Comparison of ENCODE assay signal across 8 mouse cellular contexts in the genomic region with DNA sequence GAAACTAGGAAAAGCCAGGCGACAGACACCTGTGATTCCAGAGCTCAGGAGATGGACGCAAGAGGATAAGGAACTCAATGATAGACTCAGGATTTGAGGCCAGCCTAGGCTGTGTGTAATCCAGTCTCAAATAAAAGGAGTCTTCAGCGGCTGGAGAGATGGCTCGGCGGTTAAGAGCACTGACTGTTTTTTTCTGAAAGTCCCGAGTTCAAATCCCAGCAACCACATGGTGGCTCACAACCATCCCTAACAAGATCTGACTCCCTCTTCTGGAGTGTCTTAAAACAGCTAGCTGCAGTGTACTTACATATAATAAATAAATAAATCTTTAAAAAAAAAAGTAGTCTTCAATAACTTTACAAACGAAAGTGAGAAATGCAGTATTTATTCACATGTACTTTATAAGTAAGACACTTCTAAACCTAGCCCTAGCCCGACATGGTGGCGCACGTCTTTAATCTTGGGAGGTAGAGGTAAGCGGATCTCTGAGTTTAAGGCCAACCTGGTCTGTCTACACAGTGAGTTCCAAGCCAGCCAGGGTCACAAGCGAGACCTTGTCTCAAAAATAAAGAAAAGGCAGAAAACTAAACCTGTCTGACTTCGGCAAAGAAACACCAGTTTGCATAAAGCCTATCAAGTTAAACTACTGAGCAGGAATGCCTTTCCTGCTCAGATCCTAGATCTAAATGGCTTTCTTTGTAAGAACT. TPM values are rescaled to one million over a fixed set of nuclear protein-coding genes. Genes with fewer than 3 reads are reported as not detected.
DNase-seq lines count a peak whose midpoint lies in the region; ATAC-seq and TF ChIP-seq lines count a peak whose summit lies in the region.

No protein-coding gene starts in this region.

- H3K27me3 ChIP-seq in cerebellum, adult 2 months (ENCODE audit: control insufficient read depth, insufficient read depth, low read length): no peaks in the 10 kb centered on the region
- no peaks in the 10 kb centered on the region for H3K27me3 ChIP-seq in heart, embryonic 14.5 days (ENCODE audit: control insufficient read depth, insufficient read depth, low read length)
- H3K27me3 ChIP-seq in myocyte (ENCODE audit: control insufficient read depth, insufficient read depth, insufficient read length): no peaks in the 10 kb centered on the region

- peak overlapping the region; percentile 53 for H3ac ChIP-seq in myocyte (ENCODE audit: control insufficient read depth, insufficient read length)

- no peak for ATAC-seq in heart, embryonic 14.5 days (ENCODE audit: insufficient number of reproducible peaks, insufficient read depth, low FRiP score, low read depth)

- no peaks in the 10 kb centered on the region for H3K9me3 ChIP-seq in heart, embryonic 14.5 days (ENCODE audit: control insufficient read depth, low read length)

- no peaks in the 10 kb centered on the region for H3K36me3 ChIP-seq in heart, embryonic 14.5 days (ENCODE audit: control insufficient read depth, insufficient read depth, low read length)
- no peaks in the 10 kb centered on the region for H3K36me3 ChIP-seq in myocyte (ENCODE audit: control insufficient read depth, insufficient read depth)

- peak overlapping the region; percentile 95 for H3K4me3 ChIP-seq in cerebellum, adult 2 months (replicated peaks; ENCODE audit: insufficient read depth, low read depth, low read length)
- H3K4me3 ChIP-seq in heart, embryonic 14.5 days (ENCODE audit: control insufficient read depth in 1 of 2, insufficient read depth in 1 of 2, low read depth in 1 of 2, low read length in 2 of 2): peak overlapping the region; percentile 94 to 98
- H3K4me3 ChIP-seq in myocyte: peak overlapping the region; percentile 99

- no peak for TF ChIP-seq POLR2A in cerebellum, adult 2 months (IDR thresholded peaks at IDR 0.05; ENCODE audit: borderline replicate concordance, insufficient read depth, low read length)
- TF ChIP-seq POLR2A in myocyte (IDR thresholded peaks at IDR 0.05; ENCODE audit: insufficient read length, low read depth): no peak

- 22% methylated on average over 13 of the region's 13 CpGs for WGBS in cerebellum, adult 2 months
- 19% methylated on average over 13 of the region's 13 CpGs for WGBS in heart, embryonic 14.5 days

- H3K4me1 ChIP-seq in cerebellum, adult 2 months (ENCODE audit: control insufficient read depth, insufficient read depth, low read length): peaks cover 2% of the 10 kb centered on the region; the same call in 1 of the 2 replicates
- peaks cover 4 to 29% of the 10 kb centered on the region in 2 experiments; a peak in 3 of 4 replicates for H3K4me1 ChIP-seq in heart, embryonic 14.5 days (ENCODE audit: control insufficient read depth in 2 of 2, insufficient read depth in 2 of 2, low read length in 2 of 2)

- H3K9ac ChIP-seq in heart, embryonic 14.5 days (ENCODE audit: low read length): peak overlapping the region; percentile 97

- peak; percentile 2 for DNase-seq in ovary, postnatal 14 days (ENCODE audit: low spot score)
- no peak for DNase-seq in ovary, postnatal 10 days (ENCODE audit: low spot score)
- peak; percentile 9 to 22 for DNase-seq in cerebellum, adult 2 months
- peak; percentile 17 to 31 for DNase-seq in kidney, postnatal 4 days
- no peak for DNase-seq in urinary bladder, postnatal 14 days (ENCODE audit: low spot score)
- no peak for DNase-seq in urinary bladder, adult 2 months (ENCODE audit: low spot score)

- peak overlapping the region; percentile 81 for H3K4me2 ChIP-seq in heart, embryonic 14.5 days (ENCODE audit: low read length)
- H3K4me2 ChIP-seq in myocyte (ENCODE audit: low read depth): peak overlapping the region; percentile 79

- no peak for TF ChIP-seq CTCF in cerebellum, adult 2 months (IDR thresholded peaks at IDR 0.05; ENCODE audit: borderline replicate concordance, insufficient read depth, low read depth, low read length)

- peaks cover 56% of the 10 kb centered on the region for H3K79me2 ChIP-seq in myocyte (ENCODE audit: control insufficient read depth, insufficient read depth)

- H3K27ac ChIP-seq in cerebellum, adult 2 months (ENCODE audit: insufficient read depth, low read length): peak overlapping the region; percentile 89
- peak overlapping the region; percentile 99 to 100 for H3K27ac ChIP-seq in heart, embryonic 14.5 days (replicated peaks in 1 of 2; ENCODE audit: control insufficient read depth in 1 of 2, insufficient read depth in 1 of 2, low read depth in 2 of 2, low read length in 2 of 2)

TF ChIP-seq in myocyte, 11 proteins besides CTCF, POLR2A, EP300 and RAD21:
- TF ChIP-seq USF1 (IDR thresholded peaks at IDR 0.05; ENCODE audit: low read depth) (no peak), TCF12 (IDR thresholded peaks at IDR 0.05; ENCODE audit: insufficient read depth, poor library complexity, severe bottlenecking) (no peak), POLR2AphosphoS2 (IDR thresholded peaks at IDR 0.05; ENCODE audit: insufficient read length, low read depth) (no peak), MYOD1 (IDR thresholded peaks at IDR 0.05; ENCODE audit: control insufficient read depth in 1 of 3, insufficient read length in 2 of 3, low read depth in 2 of 3) (no peak), E2F4 (IDR thresholded peaks at IDR 0.05; ENCODE audit: insufficient read depth) (no peak), REST (IDR thresholded peaks at IDR 0.05; ENCODE audit: insufficient read depth, insufficient read length) (no peak), CEBPB (IDR thresholded peaks at IDR 0.05; ENCODE audit: insufficient read depth, poor library complexity, severe bottlenecking) (no peak), SRF (IDR thresholded peaks at IDR 0.05; ENCODE audit: control insufficient read depth, insufficient read length, low read depth) (no peak), TCF3 (IDR thresholded peaks at IDR 0.05; ENCODE audit: insufficient read length, low read depth) (no peak), MYOG (IDR thresholded peaks at IDR 0.05; ENCODE audit: control insufficient read depth in 1 of 3, insufficient read depth in 1 of 3, insufficient read length in 2 of 3, low read depth in 2 of 3) (no peak), MAX (IDR thresholded peaks at IDR 0.05; ENCODE audit: low read depth) (no peak)

RNA-seq across cellular contexts. Expression of gene Trpm7, which starts 1.1 kb away (rescaled TPM):
- 27.6 and 28.9 TPM in 2 replicates for polyA plus RNA-seq in cerebellum, adult 2 months (2012; rRNA removed)
- 44.6 and 45.1 TPM in 2 replicates for polyA plus RNA-seq in heart, embryonic 14.5 days (2014; fragmentation: Nextera tagmentation; extraction: Ambion mirVana)
- 5.9 TPM for polyA plus RNA-seq in myocyte (2012; fragmentation: generic; extraction: Trizol)
- polyA plus RNA-seq in urinary bladder, adult 2 months (2012; rRNA removed): 33.9 and 42.2 TPM in 2 replicates

RNA-seq across cellular contexts. Expression of gene Sppl2a, which starts 58.1 kb away (rescaled TPM):
- 20.0 and 20.1 TPM in 2 replicates for polyA plus RNA-seq in cerebellum, adult 2 months (2012; rRNA removed)
- 44.4 and 49.5 TPM in 2 replicates for polyA plus RNA-seq in heart, embryonic 14.5 days (2014; fragmentation: Nextera tagmentation; extraction: Ambion mirVana)
- 14.9 TPM for polyA plus RNA-seq in myocyte (2012; fragmentation: generic; extraction: Trizol)
- 53.6 and 58.1 TPM in 2 replicates for polyA plus RNA-seq in urinary bladder, adult 2 months (2012; rRNA removed)

Comparison
In these comparisons a context has a peak if more than half of its experiments do, and no peak if none do; other contexts are left out.
1. DNase-seq: peak in ovary, postnatal 14 days (single experiment), cerebellum, adult 2 months (2 of 2) and kidney, postnatal 4 days (2 of 2); none in ovary, postnatal 10 days (single experiment), urinary bladder, postnatal 14 days (single experiment) and urinary bladder, adult 2 months (single experiment).
2. Peak in every context shown above with its lines, with median percentiles within 50 percentile points of each other: H3K4me3 ChIP-seq.